Mouse (Mus musculus) megakaryocyte, adult 5-6 weeks (primary cell): ENCODE measurements around the gene Vav3. TPM values are rescaled to one million over a fixed set of nuclear protein-coding genes. Genes with fewer than 3 reads are reported as not detected.
A peak's percentile ranks its signal among the peaks of the same experiment; 100 is the strongest.

ENCODE experiments used
- ATAC-seq: 2 replicates; pipeline ENCODE4 v1.8.0; 2016; ENCODE audit warnings: mild to moderate bottlenecking, inconsistent platforms; ENCODE audit not compliant: poor library complexity, severe bottlenecking
- total RNA-seq, 2 experiments: library from RNA; stranded (forward) in 1 of 2; stranded (reverse) in 1 of 2; fragments of 153-499, 151-499 nt in 1 of 2; fragments of 221-1000, 200-1000 nt in 1 of 2; gene quantifications; 2 replicates each; pipeline versions ENCODE4 v1.2.3 to v1.2.4; 2015 to 2017

The Vav3 gene
- total RNA-seq, 2 experiments from 2014 or later, result 44.2 to 60.9 TPM

GRCm38 (mm10) chr3:109571483-109571882, 231.0 kb downstream of the Vav3 start:
- peak; percentile 66 for ATAC-seq

GRCm38 (mm10) chr3:109572871-109573270, 232.4 kb downstream of the Vav3 start:
- ATAC-seq, result no peak

GRCm38 (mm10) chr3:109573549-109574146, 233.2 kb downstream of the Vav3 start:
- no peak for ATAC-seq

- no peak for ATAC-seq
Measured at GRCm38 (mm10) chr3:109574161-109574560, 233.7 kb downstream of the Vav3 start.

- ATAC-seq, result no peak
Measured at GRCm38 (mm10) chr3:109578347-109578746, 237.9 kb downstream of the Vav3 start.

GRCm38 (mm10) chr3:109578983-109579382, 238.5 kb downstream of the Vav3 start:
- ATAC-seq, result no peak

GRCm38 (mm10) chr3:109585946-109586345, 245.5 kb downstream of the Vav3 start:
- ATAC-seq, result no peak

GRCm38 (mm10) chr3:109592970-109593369, 252.5 kb downstream of the Vav3 start:
- ATAC-seq, result no peak

- no peak for ATAC-seq
Measured at GRCm38 (mm10) chr3:109596084-109596483, 255.6 kb downstream of the Vav3 start.

- no peak for ATAC-seq
Measured at GRCm38 (mm10) chr3:109600699-109601451, 260.4 kb downstream of the Vav3 start.

- no peak for ATAC-seq
Measured at GRCm38 (mm10) chr3:109602753-109603152, 262.3 kb downstream of the Vav3 start.

GRCm38 (mm10) chr3:109606121-109606520, 265.7 kb downstream of the Vav3 start:
- no peak for ATAC-seq

- ATAC-seq, result no peak
Measured at GRCm38 (mm10) chr3:109621721-109622120, 281.3 kb downstream of the Vav3 start.

GRCm38 (mm10) chr3:109622361-109622760, 281.9 kb downstream of the Vav3 start:
- ATAC-seq, result no peak

GRCm38 (mm10) chr3:109622816-109623215, 282.4 kb downstream of the Vav3 start:
- no peak for ATAC-seq

GRCm38 (mm10) chr3:109623770-109624169, 283.3 kb downstream of the Vav3 start:
- no peak for ATAC-seq

- ATAC-seq, result no peak
Measured at GRCm38 (mm10) chr3:109636045-109636444, 295.6 kb downstream of the Vav3 start.

- ATAC-seq, result no peak
Measured at GRCm38 (mm10) chr3:109639386-109639785, 298.9 kb downstream of the Vav3 start.

- no peak for ATAC-seq
Measured at GRCm38 (mm10) chr3:109640796-109641195, 300.3 kb downstream of the Vav3 start.

- ATAC-seq, result no peak
Measured at GRCm38 (mm10) chr3:109648242-109648641, 307.8 kb downstream of the Vav3 start.

GRCm38 (mm10) chr3:109651479-109651878, 311.0 kb downstream of the Vav3 start:
- ATAC-seq, result no peak

GRCm38 (mm10) chr3:109652860-109653631, 312.6 kb downstream of the Vav3 start:
- ATAC-seq, result no peak
